Mouse (Mus musculus): ENCODE results near the gene Mfsd12. TPM values are rescaled to one million over a fixed set of nuclear protein-coding genes. Genes with fewer than 3 reads are reported as not detected.

Gene Mfsd12
- polyA plus RNA-seq (2015; fragmentation: Nextera tagmentation; extraction: Ambion mirVana) = 10.3 and 11.5 TPM in 2 replicates

- Histone ChIP-seq H3K4me3 (replicated peaks) (peak within 1 kb of the TSS; percentile 86), H3K9me3 (replicated peaks) (no peaks in the 10 kb centered on the region), H3K27ac (peak within 1 kb of the TSS; percentile 43; the same call in 1 of the 2 replicates), H3K27me3 (no peaks in the 10 kb centered on the region), H3K9ac (peak within 1 kb of the TSS; percentile 81), H3K36me3 (0 out of 2 replicates have a peak, but pooled peaks cover 10% of the 10 kb centered on the region), H3K4me2 (peak within 1 kb of the TSS; percentile 99), H3K4me1 (peaks cover 51% of the 10 kb centered on the region)
- WGBS = 2% methylated on average over 79 of the region's 79 CpGs
- ATAC-seq (replicated peaks; ENCODE audit: low FRiP score) = peak; percentile 87
Observed at GRCm38 (mm10) chr10:81356991-81357844, at the start of gene Mfsd12. Gene Mfsd12 (plus strand): TSS chr10:81357491.

GRCm38 (mm10) chr10:81309571-81309970, 47.7 kb upstream of the Mfsd12 start:
- ATAC-seq (replicated peaks; ENCODE audit: low FRiP score) = no peak
- H3K27me3 ChIP-seq = no peaks in the 10 kb centered on the region
- peaks cover 24% of the 10 kb centered on the region for H3K4me1 ChIP-seq
- H3K4me3 ChIP-seq (replicated peaks) = no peak overlapping the region
- no peak overlapping the region for H3K9ac ChIP-seq
- H3K27ac ChIP-seq = no peak overlapping the region
- peaks cover 94% of the 10 kb centered on the region for H3K36me3 ChIP-seq
- H3K9me3 ChIP-seq (replicated peaks) = no peaks in the 10 kb centered on the region
- H3K4me2 ChIP-seq = no peak overlapping the region
- 90% methylated on average over 5 of the region's 5 CpGs for WGBS

GRCm38 (mm10) chr10:81313581-81313980, 43.7 kb upstream of the Mfsd12 start:
- Histone ChIP-seq H3K4me1 (peaks cover 45% of the 10 kb centered on the region), H3K27ac (no peak overlapping the region), H3K4me3 (replicated peaks) (no peak overlapping the region), H3K27me3 (no peaks in the 10 kb centered on the region), H3K36me3 (peaks cover 87% of the 10 kb centered on the region), H3K9ac (no peak overlapping the region), H3K4me2 (no peak overlapping the region), H3K9me3 (replicated peaks) (no peaks in the 10 kb centered on the region)
- WGBS = 93% methylated on average over 13 of the region's 13 CpGs
- no peak for ATAC-seq (replicated peaks; ENCODE audit: low FRiP score)

- H3K4me2 ChIP-seq = no peak overlapping the region
- no peak for ATAC-seq (replicated peaks; ENCODE audit: low FRiP score)
- WGBS = 80% methylated on average over 7 of the region's 7 CpGs
- no peaks in the 10 kb centered on the region for H3K9me3 ChIP-seq (replicated peaks)
- peaks cover 86% of the 10 kb centered on the region for H3K36me3 ChIP-seq
- H3K4me1 ChIP-seq = peaks cover 51% of the 10 kb centered on the region
- no peak overlapping the region for H3K4me3 ChIP-seq (replicated peaks)
- H3K9ac ChIP-seq = no peak overlapping the region
- H3K27ac ChIP-seq = no peak overlapping the region
- H3K27me3 ChIP-seq = no peaks in the 10 kb centered on the region
Observed at GRCm38 (mm10) chr10:81314201-81314600, 43.1 kb upstream of the Mfsd12 start.

GRCm38 (mm10) chr10:81315587-81315986, 41.7 kb upstream of the Mfsd12 start:
- H3K36me3 ChIP-seq = peaks cover 72% of the 10 kb centered on the region
- H3K9me3 ChIP-seq (replicated peaks) = no peaks in the 10 kb centered on the region
- no peak overlapping the region for H3K9ac ChIP-seq
- 91% methylated on average over 16 of the region's 16 CpGs for WGBS
- H3K27ac ChIP-seq = 0 out of 2 replicates have a peak overlapping the region, but pooled peaks have one; percentile 83
- no peak overlapping the region for H3K4me2 ChIP-seq
- H3K27me3 ChIP-seq = no peaks in the 10 kb centered on the region
- H3K4me1 ChIP-seq = peaks cover 59% of the 10 kb centered on the region
- H3K4me3 ChIP-seq (replicated peaks) = no peak overlapping the region
- no peak for ATAC-seq (replicated peaks; ENCODE audit: low FRiP score)

- Histone ChIP-seq H3K27me3 (no peaks in the 10 kb centered on the region), H3K4me1 (peaks cover 56% of the 10 kb centered on the region), H3K27ac (peak overlapping the region; percentile 83), H3K9me3 (replicated peaks) (no peaks in the 10 kb centered on the region), H3K4me2 (peak overlapping the region; percentile 66), H3K9ac (peak overlapping the region; percentile 49), H3K36me3 (peaks cover 63% of the 10 kb centered on the region), H3K4me3 (replicated peaks) (peak overlapping the region; percentile 37)
- WGBS = 33% methylated on average over 16 of the region's 16 CpGs
- no peak; the same call in 1 of the 2 replicates for ATAC-seq (replicated peaks; ENCODE audit: low FRiP score)
Observed at GRCm38 (mm10) chr10:81316338-81317060, 40.8 kb upstream of the Mfsd12 start.

GRCm38 (mm10) chr10:81317273-81317672, 40.0 kb upstream of the Mfsd12 start:
- H3K4me3 ChIP-seq (replicated peaks) = peak overlapping the region; percentile 37
- no peaks in the 10 kb centered on the region for H3K9me3 ChIP-seq (replicated peaks)
- WGBS = 6% methylated on average over 19 of the region's 20 CpGs
- ATAC-seq (replicated peaks; ENCODE audit: low FRiP score) = peak; percentile 10
- H3K4me1 ChIP-seq = peaks cover 59% of the 10 kb centered on the region
- peak overlapping the region; percentile 66 for H3K4me2 ChIP-seq
- H3K36me3 ChIP-seq = peaks cover 58% of the 10 kb centered on the region
- peak overlapping the region; percentile 49 for H3K9ac ChIP-seq
- no peaks in the 10 kb centered on the region for H3K27me3 ChIP-seq
- H3K27ac ChIP-seq = peak overlapping the region; percentile 83

GRCm38 (mm10) chr10:81318589-81319329, 38.5 kb upstream of the Mfsd12 start:
- H3K36me3 ChIP-seq = peaks cover 58% of the 10 kb centered on the region

GRCm38 (mm10) chr10:81319330-81319699, 38.0 kb upstream of the Mfsd12 start:
- no peaks in the 10 kb centered on the region for H3K27me3 ChIP-seq
- peaks cover 64% of the 10 kb centered on the region for H3K4me1 ChIP-seq
- no peaks in the 10 kb centered on the region for H3K9me3 ChIP-seq (replicated peaks)
- H3K4me2 ChIP-seq = peak overlapping the region; percentile 79
- 34% methylated on average over 8 of the region's 8 CpGs for WGBS
- H3K9ac ChIP-seq = peak overlapping the region; percentile 54
- ATAC-seq (replicated peaks; ENCODE audit: low FRiP score) = no peak
- H3K27ac ChIP-seq = peak overlapping the region; percentile 93
- peak overlapping the region; percentile 98 for H3K4me3 ChIP-seq (replicated peaks)
- H3K36me3 ChIP-seq = peaks cover 58% of the 10 kb centered on the region

More at GRCm38 (mm10) chr10:81318589-81319329, 38.5 kb upstream of the Mfsd12 start:
- peak overlapping the region; percentile 79 for H3K4me2 ChIP-seq
- peak overlapping the region; percentile 54 for H3K9ac ChIP-seq
- H3K27me3 ChIP-seq = no peaks in the 10 kb centered on the region
- H3K4me1 ChIP-seq = peaks cover 61% of the 10 kb centered on the region
- WGBS = 88% methylated on average over 13 of the region's 13 CpGs
- peak overlapping the region; percentile 98; the same call in 1 of the 2 replicates for H3K4me3 ChIP-seq (replicated peaks)
- ATAC-seq (replicated peaks; ENCODE audit: low FRiP score) = no peak
- no peaks in the 10 kb centered on the region for H3K9me3 ChIP-seq (replicated peaks)
- H3K27ac ChIP-seq = peak overlapping the region; percentile 93

GRCm38 (mm10) chr10:81319741-81320549, 37.3 kb upstream of the Mfsd12 start:
- Histone ChIP-seq H3K4me2 (peak overlapping the region; percentile 79), H3K4me3 (replicated peaks) (peak overlapping the region; percentile 98), H3K27me3 (no peaks in the 10 kb centered on the region), H3K9ac (peak overlapping the region; percentile 54), H3K4me1 (peaks cover 64% of the 10 kb centered on the region), H3K27ac (peak overlapping the region; percentile 93), H3K9me3 (replicated peaks) (no peaks in the 10 kb centered on the region), H3K36me3 (peaks cover 58% of the 10 kb centered on the region)
- 1% methylated on average over 38 of the region's 38 CpGs for WGBS
- no peak; the same call in 1 of the 2 replicates for ATAC-seq (replicated peaks; ENCODE audit: low FRiP score)

All from kidney, embryonic 15.5 days (tissue).